In the genomic region with DNA sequence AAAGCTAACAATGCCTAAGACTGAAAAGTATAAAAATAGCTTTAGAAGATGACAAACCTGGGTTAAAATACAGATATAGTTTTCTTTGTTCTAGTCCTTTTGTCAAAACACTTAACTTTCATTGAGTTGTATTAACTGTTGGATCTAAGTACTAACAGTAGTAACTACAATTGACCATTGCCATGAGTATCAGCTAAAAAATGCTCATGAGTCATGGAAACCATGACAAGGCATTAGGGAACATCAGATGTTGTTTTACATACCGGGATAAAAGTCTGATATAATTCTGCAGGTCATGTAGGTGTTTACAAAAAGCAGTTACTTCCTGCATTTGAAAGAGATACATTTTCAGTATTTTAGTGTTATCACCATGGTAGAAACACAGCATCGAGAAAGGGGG, we compare ENCODE assay signal across 19 mouse cellular contexts.
"Had no signal": no experiment of that assay in that cellular context is flagged by ENCODE, and none has a peak within 500 bp of the region (broad histone marks: within the 10 kb centered on the region; RNA-seq: fewer than 3 reads in every experiment).

No protein-coding gene starts in this region.

- H3K4me3 ChIP-seq: megakaryocyte, embryonic 14.5 days; midbrain, embryonic 13.5 days; midbrain, embryonic 15.5 days; neural tube, embryonic 13.5 days; neural tube, embryonic 15.5 days had no signal

- H3K4me1 ChIP-seq: megakaryocyte, embryonic 14.5 days; midbrain, embryonic 15.5 days had no signal

- DNase-seq: lung, adult 18-20 months; lung, embryonic 14.5 days; lung, postnatal 10 days; lung, postnatal 36 days; retina, postnatal 1 day; right cerebral cortex, adult 18-20 months; right cerebral cortex, postnatal 25 days; right cerebral cortex, postnatal 4 days; spleen, adult 18-20 months; thymus, adult 18-20 months; thymus, postnatal 14 days; thymus, postnatal 36 days had no signal

- H3K27ac ChIP-seq: macrophage; midbrain, embryonic 13.5 days; midbrain, embryonic 15.5 days; neural tube, embryonic 13.5 days; neural tube, embryonic 15.5 days had no signal

- H3K27me3 ChIP-seq: megakaryocyte, embryonic 14.5 days; midbrain, embryonic 13.5 days; midbrain, embryonic 15.5 days; neural tube, embryonic 13.5 days; neural tube, embryonic 15.5 days had no signal

- H3K9ac ChIP-seq: lung, embryonic 14.5 days; midbrain, embryonic 13.5 days; midbrain, embryonic 15.5 days; neural tube, embryonic 13.5 days; neural tube, embryonic 15.5 days had no signal

- H3K9me3 ChIP-seq: midbrain, embryonic 13.5 days; midbrain, embryonic 15.5 days; neural tube, embryonic 13.5 days; neural tube, embryonic 15.5 days had no signal

- H3K4me2 ChIP-seq: lung, embryonic 14.5 days; midbrain, embryonic 11.5 days; midbrain, embryonic 13.5 days; midbrain, embryonic 15.5 days; neural tube, embryonic 13.5 days; neural tube, embryonic 15.5 days had no signal

- H3K36me3 ChIP-seq: midbrain, embryonic 15.5 days; neural tube, embryonic 13.5 days; neural tube, embryonic 15.5 days had no signal

- ATAC-seq: midbrain, embryonic 13.5 days; midbrain, embryonic 15.5 days had no signal
